Mouse (Mus musculus): ENCODE measurements around the gene Ogfrl1. TPM values are rescaled to one million over a fixed set of nuclear protein-coding genes. Genes with fewer than 3 reads are reported as not detected.

The Ogfrl1 gene
- polyA plus RNA-seq, 1 experiment from 2014 or later: 12.7 TPM

DNA sequence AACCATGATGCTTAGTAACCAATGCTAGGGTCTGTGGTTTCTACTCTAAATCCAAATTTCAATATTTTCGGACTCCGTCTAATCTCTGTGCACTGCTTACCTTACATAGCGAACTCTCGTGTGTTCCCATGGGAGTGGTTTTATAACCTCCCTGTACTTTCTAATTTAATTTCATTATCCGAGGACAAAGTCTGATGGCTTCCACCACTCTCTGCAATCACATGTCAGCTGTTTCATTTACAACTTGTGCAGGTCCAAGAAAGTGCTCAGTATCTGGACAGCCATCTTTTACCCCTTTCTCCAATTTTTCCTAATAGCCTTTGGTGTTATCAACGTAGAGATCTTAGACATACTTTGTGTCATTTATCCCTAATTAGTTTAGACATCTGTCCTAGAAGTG, 44.7 kb downstream of the Ogfrl1 start:
- 0 out of 2 replicates have a peak, but pooled peaks cover 2% of the 10 kb centered on the region for H3K4me1 ChIP-seq (replicated peaks)
- 77% methylated on average over 6 of the region's 6 CpGs for WGBS (ENCODE audit: insufficient replicate concordance)
- no peaks in the 10 kb centered on the region for H3K36me3 ChIP-seq
- no peak for DNase-seq
- no peaks in the 10 kb centered on the region for H3K9me3 ChIP-seq (replicated peaks)
- no peak overlapping the region for H3K4me2 ChIP-seq
- ATAC-seq (ENCODE audit: low read depth): no peak
- no peak overlapping the region for H3K9ac ChIP-seq
- H3K4me3 ChIP-seq (replicated peaks): no peak overlapping the region
- H3K27ac ChIP-seq: no peak overlapping the region
- no peaks in the 10 kb centered on the region for H3K27me3 ChIP-seq

- no peak overlapping the region for H3K4me3 ChIP-seq (replicated peaks)
- WGBS (ENCODE audit: insufficient replicate concordance): 67% methylated on average over 4 of the region's 4 CpGs
- H3K27ac ChIP-seq: no peak overlapping the region
- H3K9ac ChIP-seq: no peak overlapping the region
- no peaks in the 10 kb centered on the region for H3K27me3 ChIP-seq
- no peak overlapping the region for H3K4me2 ChIP-seq
- H3K36me3 ChIP-seq: no peaks in the 10 kb centered on the region
- ATAC-seq (ENCODE audit: low read depth): no peak
- H3K4me1 ChIP-seq (replicated peaks): 0 out of 2 replicates have a peak, but pooled peaks cover 2% of the 10 kb centered on the region
- no peak for DNase-seq
- H3K9me3 ChIP-seq (replicated peaks): no peaks in the 10 kb centered on the region
Measured at GRCm38 (mm10) chr1:23351756-23352155, 45.8 kb downstream of the Ogfrl1 start.

DNA sequence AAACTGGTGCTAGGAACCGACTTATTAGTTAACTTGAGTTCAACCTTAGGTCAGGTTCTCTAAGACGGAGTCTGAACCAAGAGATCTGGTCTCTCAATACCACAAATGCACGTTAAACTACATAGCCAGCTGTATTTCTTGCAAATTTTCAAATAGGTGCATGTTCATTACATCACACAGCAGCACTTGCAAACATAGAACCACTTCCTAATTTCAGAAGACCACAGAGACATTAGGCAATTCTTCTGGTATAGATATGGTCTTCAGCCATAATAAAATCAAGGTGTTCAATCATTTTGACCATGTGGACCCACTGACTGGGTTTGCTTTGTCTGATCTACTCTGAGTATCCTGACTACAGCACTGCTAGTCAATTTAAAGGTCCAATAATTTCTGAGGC, 51.9 kb downstream of the Ogfrl1 start:
- no peaks in the 10 kb centered on the region for H3K27me3 ChIP-seq
- DNase-seq: no peak
- no peak for ATAC-seq (ENCODE audit: low read depth)
- H3K4me1 ChIP-seq (replicated peaks): no peaks in the 10 kb centered on the region; the same call in 1 of the 2 replicates
- H3K9me3 ChIP-seq (replicated peaks): no peaks in the 10 kb centered on the region
- H3K9ac ChIP-seq: no peak overlapping the region
- no peak overlapping the region for H3K4me2 ChIP-seq
- H3K4me3 ChIP-seq (replicated peaks): no peak overlapping the region
- no peak overlapping the region for H3K27ac ChIP-seq
- WGBS (ENCODE audit: insufficient replicate concordance): 49% methylated on average over 3 of the region's 3 CpGs
- H3K36me3 ChIP-seq: no peaks in the 10 kb centered on the region

DNA sequence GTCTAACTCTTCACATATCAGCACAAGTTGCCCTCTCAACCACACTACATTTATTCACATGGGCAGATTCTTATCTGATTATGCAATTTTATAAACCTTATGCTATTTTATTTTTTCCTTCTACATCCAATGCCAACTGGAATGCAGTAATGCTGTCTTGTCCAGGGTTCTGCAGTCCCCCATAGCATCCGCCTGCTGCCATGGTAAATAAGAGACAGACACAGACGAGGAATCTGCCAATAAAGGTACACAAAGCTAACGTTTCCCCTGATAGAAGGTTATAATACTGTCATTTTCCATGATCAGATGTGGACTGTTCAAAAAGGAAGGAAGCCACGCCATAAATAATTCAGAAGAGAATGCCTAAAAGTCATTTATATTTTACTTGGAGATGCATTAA, 54.7 kb downstream of the Ogfrl1 start:
- 57% methylated on average over 4 of the region's 4 CpGs for WGBS (ENCODE audit: insufficient replicate concordance)
- H3K27me3 ChIP-seq: no peaks in the 10 kb centered on the region
- H3K4me1 ChIP-seq (replicated peaks): no peaks in the 10 kb centered on the region; the same call in 1 of the 2 replicates
- no peak overlapping the region for H3K9ac ChIP-seq
- no peak overlapping the region for H3K4me3 ChIP-seq (replicated peaks)
- H3K9me3 ChIP-seq (replicated peaks): no peaks in the 10 kb centered on the region
- H3K27ac ChIP-seq: no peak overlapping the region
- no peak for ATAC-seq (ENCODE audit: low read depth)
- DNase-seq: no peak
- H3K4me2 ChIP-seq: no peak overlapping the region
- H3K36me3 ChIP-seq: no peaks in the 10 kb centered on the region

GRCm38 (mm10) chr1:23342224-23342623, 55.3 kb downstream of the Ogfrl1 start:
- ATAC-seq (ENCODE audit: low read depth) (no peak), DNase-seq (no peak)
- no peaks in the 10 kb centered on the region for H3K9me3 ChIP-seq (replicated peaks)
- no peak overlapping the region for H3K4me3 ChIP-seq (replicated peaks)
- 67% methylated on average over 3 of the region's 3 CpGs for WGBS (ENCODE audit: insufficient replicate concordance)
- no peaks in the 10 kb centered on the region for H3K27me3 ChIP-seq
- no peaks in the 10 kb centered on the region for H3K36me3 ChIP-seq
- no peak overlapping the region for H3K27ac ChIP-seq
- H3K4me2 ChIP-seq: no peak overlapping the region
- H3K9ac ChIP-seq: no peak overlapping the region
- peaks cover 3% of the 10 kb centered on the region for H3K4me1 ChIP-seq (replicated peaks)

DNA sequence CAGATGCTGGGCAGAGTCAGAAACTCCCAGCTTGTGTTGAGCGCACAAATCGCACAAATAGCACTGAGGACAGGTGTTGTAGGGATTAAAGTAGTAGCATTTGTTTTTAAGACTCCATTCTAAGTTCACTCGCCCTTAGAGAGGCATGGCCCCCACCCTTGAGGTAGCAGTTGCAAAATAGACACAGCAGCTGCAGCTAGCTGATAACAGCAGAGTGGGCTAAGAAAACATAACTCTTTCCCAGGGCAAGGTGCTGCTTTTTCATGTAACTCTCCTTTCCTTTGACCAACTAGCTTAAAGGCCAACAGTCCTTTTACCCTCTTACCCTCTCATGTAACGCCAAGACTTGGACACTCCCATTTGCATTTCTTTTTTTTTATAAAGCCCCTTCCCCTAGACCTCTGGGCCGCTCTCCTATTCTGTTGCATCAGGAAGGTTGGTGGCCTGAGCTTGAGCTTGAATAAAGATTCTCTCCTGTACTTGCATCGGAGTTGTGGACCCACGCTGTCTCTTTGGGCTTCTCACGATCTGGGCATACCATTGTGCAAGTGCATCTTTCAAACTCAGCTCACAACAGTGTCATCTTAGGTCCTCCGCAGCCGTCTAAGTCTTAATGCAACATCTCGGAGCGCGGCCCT, 61.7 kb downstream of the Ogfrl1 start:
- peak; percentile 96 for ATAC-seq (ENCODE audit: low read depth)
- Histone ChIP-seq H3K4me2 (peak overlapping the region; percentile 67), H3K9ac (peak overlapping the region; percentile 40), H3K36me3 (no peaks in the 10 kb centered on the region), H3K27me3 (no peaks in the 10 kb centered on the region), H3K9me3 (replicated peaks) (no peaks in the 10 kb centered on the region), H3K4me1 (replicated peaks) (peaks cover 39% of the 10 kb centered on the region), H3K4me3 (replicated peaks) (peak overlapping the region; percentile 29), H3K27ac (peak overlapping the region; percentile 92)
- WGBS (ENCODE audit: insufficient replicate concordance): 63% methylated on average over 13 of the region's 13 CpGs
- peak; percentile 75 for DNase-seq

DNA sequence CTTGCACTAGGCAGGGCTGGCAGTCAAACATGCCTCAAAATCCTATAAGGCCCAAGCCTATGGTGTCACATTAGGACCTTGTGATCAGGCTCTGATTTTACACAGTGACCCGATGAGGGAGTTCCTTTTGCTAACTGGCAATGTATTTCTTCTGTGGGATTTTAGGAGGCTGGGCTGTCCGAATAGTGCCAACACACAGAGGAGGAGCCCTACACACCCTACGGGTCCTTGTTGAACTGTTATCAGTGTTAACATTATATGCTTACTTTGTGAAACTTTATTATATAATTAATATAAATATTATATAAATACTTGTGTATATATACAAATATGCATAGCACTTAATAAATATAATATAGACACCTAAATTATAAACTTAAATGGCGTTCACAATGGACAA, 62.5 kb downstream of the Ogfrl1 start:
- Histone ChIP-seq H3K9me3 (replicated peaks) (no peaks in the 10 kb centered on the region), H3K27me3 (no peaks in the 10 kb centered on the region), H3K4me1 (replicated peaks) (peaks cover 39% of the 10 kb centered on the region), H3K27ac (peak overlapping the region; percentile 85), H3K4me2 (peak overlapping the region; percentile 38), H3K4me3 (replicated peaks) (no peak overlapping the region), H3K9ac (no peak overlapping the region; the same call in 1 of the 2 replicates), H3K36me3 (no peaks in the 10 kb centered on the region)
- peak; percentile 65 for ATAC-seq (ENCODE audit: low read depth)
- 46% methylated on average over 4 of the region's 4 CpGs for WGBS (ENCODE audit: insufficient replicate concordance)
- DNase-seq: peak; percentile 3

GRCm38 (mm10) chr1:23332192-23332591, 65.4 kb downstream of the Ogfrl1 start:
- Histone ChIP-seq H3K27ac (peak overlapping the region; percentile 45; the same call in 1 of the 2 replicates), H3K4me1 (replicated peaks) (peaks cover 36% of the 10 kb centered on the region), H3K4me2 (no peak overlapping the region), H3K27me3 (no peaks in the 10 kb centered on the region), H3K36me3 (no peaks in the 10 kb centered on the region), H3K9me3 (replicated peaks) (no peaks in the 10 kb centered on the region), H3K9ac (no peak overlapping the region), H3K4me3 (replicated peaks) (no peak overlapping the region)
- ATAC-seq (ENCODE audit: low read depth) (no peak), DNase-seq (no peak)
- WGBS (ENCODE audit: insufficient replicate concordance): 71% methylated on average over 4 of the region's 4 CpGs

DNA sequence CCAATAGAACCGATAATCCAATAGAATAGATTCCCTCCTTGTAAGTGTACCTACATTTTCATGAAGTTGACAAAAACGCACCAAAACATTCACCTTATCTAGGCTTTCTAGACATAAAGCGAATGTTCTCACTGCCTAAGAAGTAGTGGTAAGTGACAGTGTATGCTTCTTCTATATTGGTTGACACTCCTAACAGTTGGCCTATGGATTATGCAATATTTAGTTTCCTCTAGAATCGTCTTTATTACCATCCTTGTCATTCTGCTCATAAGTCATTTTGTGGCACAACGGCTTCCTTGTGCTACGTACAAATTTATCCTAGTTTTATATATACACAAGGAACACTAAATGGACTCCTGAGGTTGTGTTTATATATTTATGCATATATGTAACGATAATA, 72.4 kb downstream of the Ogfrl1 start:
- Histone ChIP-seq H3K9me3 (replicated peaks) (no peaks in the 10 kb centered on the region), H3K27ac (no peak overlapping the region), H3K9ac (no peak overlapping the region), H3K36me3 (no peaks in the 10 kb centered on the region), H3K4me1 (replicated peaks) (no peaks in the 10 kb centered on the region), H3K4me2 (no peak overlapping the region), H3K4me3 (replicated peaks) (no peak overlapping the region), H3K27me3 (no peaks in the 10 kb centered on the region)
- DNase-seq (no peak), ATAC-seq (ENCODE audit: low read depth) (no peak)
- 71% methylated on average over 7 of the region's 7 CpGs for WGBS (ENCODE audit: insufficient replicate concordance)

DNA sequence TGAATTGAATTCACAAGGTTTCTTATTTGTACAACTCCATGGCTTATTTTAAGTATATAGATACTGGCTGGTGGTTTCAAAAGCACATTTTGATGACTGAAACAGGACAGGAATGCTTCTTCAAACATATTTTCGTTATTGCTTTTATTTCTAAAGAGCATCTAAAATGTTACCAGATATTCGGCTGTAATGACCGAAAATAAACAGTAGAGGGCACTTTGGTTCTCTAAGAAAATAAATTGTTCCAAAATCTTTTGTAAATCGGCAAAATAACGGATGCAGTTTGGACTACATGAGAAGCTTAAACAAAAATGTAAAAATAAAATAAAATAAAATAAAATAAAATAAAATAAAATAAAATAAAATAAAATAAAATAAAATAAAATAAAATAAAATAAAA, 73.3 kb downstream of the Ogfrl1 start:
- Histone ChIP-seq H3K9ac (no peak overlapping the region), H3K36me3 (no peaks in the 10 kb centered on the region), H3K27me3 (no peaks in the 10 kb centered on the region), H3K4me2 (no peak overlapping the region), H3K9me3 (replicated peaks) (no peaks in the 10 kb centered on the region), H3K27ac (no peak overlapping the region), H3K4me3 (replicated peaks) (no peak overlapping the region), H3K4me1 (replicated peaks) (no peaks in the 10 kb centered on the region)
- no peak for ATAC-seq (ENCODE audit: low read depth)
- WGBS (ENCODE audit: insufficient replicate concordance): 19% methylated on average over 5 of the region's 5 CpGs
- no peak for DNase-seq

DNA sequence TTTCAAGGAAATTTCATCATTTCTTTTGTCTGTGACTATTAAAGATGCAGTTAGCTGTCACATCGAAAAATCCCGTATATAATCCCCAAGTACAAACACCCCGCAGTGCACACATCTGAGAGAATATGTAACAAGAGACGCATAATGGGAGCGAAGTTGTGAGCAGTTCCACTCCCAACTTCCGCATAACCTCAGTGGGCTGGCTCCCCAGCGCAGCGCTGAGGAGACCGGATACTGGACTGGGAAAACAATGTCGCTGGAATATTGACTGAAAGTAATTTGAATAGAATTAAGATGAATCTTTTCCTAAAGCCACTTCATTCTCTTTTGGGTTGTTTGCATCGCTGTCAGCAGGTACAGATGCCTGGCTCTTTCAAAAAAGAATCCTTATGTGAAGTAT, 74.3 kb downstream of the Ogfrl1 start:
- Histone ChIP-seq H3K9me3 (replicated peaks) (no peaks in the 10 kb centered on the region), H3K4me3 (replicated peaks) (no peak overlapping the region), H3K9ac (no peak overlapping the region), H3K27me3 (no peaks in the 10 kb centered on the region), H3K27ac (no peak overlapping the region), H3K4me2 (no peak overlapping the region), H3K36me3 (no peaks in the 10 kb centered on the region), H3K4me1 (replicated peaks) (no peaks in the 10 kb centered on the region)
- whole genome bisulfite sequencing (ENCODE audit: insufficient replicate concordance): 73% methylated on average over 11 of the region's 11 CpGs
- no peak for ATAC-seq (ENCODE audit: low read depth)
- no peak for DNase-seq

DNA sequence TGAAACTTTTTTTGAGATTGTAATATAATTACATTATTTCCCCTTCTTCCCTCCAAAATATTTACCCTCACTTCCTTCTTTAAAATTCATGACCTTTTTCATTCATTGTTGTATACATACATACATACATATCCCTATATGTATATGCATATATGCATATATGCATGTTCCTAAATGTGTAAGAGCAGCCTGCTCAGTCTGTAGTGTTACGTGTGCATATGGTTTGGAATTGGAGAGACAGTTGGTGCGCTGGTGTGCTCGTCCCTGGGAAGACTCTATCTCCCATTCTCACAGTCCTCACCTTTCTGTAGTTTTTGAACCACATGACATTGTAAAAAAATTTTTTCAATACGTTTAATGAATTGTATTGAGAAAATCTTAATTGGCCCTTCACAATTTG, 75.4 kb downstream of the Ogfrl1 start:
- no peak for DNase-seq
- H3K27me3 ChIP-seq: no peaks in the 10 kb centered on the region
- no peaks in the 10 kb centered on the region for H3K36me3 ChIP-seq
- H3K4me3 ChIP-seq (replicated peaks): no peak overlapping the region
- no peak overlapping the region for H3K4me2 ChIP-seq
- 73% methylated on average over 4 of the region's 4 CpGs for WGBS (ENCODE audit: insufficient replicate concordance)
- H3K4me1 ChIP-seq (replicated peaks): no peaks in the 10 kb centered on the region
- no peak for ATAC-seq (ENCODE audit: low read depth)
- H3K27ac ChIP-seq: no peak overlapping the region
- no peak overlapping the region for H3K9ac ChIP-seq
- H3K9me3 ChIP-seq (replicated peaks): no peaks in the 10 kb centered on the region
